Mouse (Mus musculus) kidney, adult 8-10 months (tissue): ENCODE results near the gene Cd300lf.

Source experiments
- DNase-seq, 2 experiments: peaks; one replicate each; pipeline ENCODE4 v3.0.0; 2022

The Cd300lf gene

GRCm38 (mm10) chr11:115104769-115105563 is 28.8 kb downstream of the Cd300lf start:
- DNase-seq: no peak

GRCm38 (mm10) chr11:115103470-115104413 is 30.1 kb downstream of the Cd300lf start:
- DNase-seq: no peak

- DNase-seq: no peak
These were observed 31.7 kb downstream of the Cd300lf start for GRCm38 (mm10) chr11:115102116-115102515.

DNA sequence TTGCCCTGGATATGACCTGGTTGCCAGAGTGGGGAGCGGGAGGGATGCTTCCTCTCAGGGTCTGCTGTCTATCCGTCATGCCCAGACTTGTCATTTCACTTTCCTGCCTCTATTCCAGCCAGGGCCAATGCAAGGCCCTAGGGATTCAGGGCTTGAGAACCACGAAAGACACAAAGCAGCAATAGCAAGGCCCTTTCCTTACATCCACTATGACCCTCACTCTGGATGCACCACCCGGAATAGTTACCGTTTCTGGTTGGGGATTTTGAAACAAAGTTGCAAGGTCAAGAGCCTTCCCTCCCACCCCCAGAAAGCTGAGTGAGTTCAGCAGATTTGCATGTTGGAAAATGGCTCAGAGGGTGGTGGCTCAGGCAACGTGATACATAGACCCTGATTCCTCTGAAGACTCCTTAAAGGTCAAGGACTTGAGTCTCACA is 32.2 kb downstream of the Cd300lf start:
- no peak for DNase-seq

- no peak for DNase-seq
These were observed 33.1 kb downstream of the Cd300lf start for GRCm38 (mm10) chr11:115100741-115101140.

- no peak for DNase-seq
These were observed 33.7 kb downstream of the Cd300lf start for GRCm38 (mm10) chr11:115100032-115100621.

DNA sequence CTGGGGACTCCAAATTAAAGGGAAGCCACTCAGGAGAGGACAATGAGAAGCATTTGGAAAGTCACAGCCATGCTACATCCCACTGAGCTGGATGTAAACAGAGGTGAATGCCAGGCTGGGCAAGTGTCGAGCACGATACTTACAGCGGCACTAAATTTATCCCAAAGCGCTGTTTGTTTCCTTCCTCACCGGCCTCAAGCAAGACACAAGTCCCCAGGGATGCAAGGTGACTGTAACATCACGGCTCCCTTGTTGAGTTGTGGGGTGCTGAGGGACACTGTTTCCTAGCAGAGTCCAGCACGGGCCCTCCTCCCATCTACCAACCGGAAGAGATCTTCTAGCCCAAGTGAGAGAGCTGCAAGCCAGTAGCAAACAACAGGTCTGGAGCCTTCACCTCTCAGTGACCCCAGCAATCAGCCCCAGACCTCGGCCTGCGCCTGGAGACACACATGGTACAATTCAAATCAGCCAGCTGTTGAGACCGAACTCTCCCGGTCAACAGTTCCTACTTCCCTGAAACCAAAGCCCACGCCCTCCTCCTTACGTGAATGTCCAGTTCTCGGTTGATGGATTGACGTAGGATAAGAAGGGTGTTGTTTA is 34.5 kb downstream of the Cd300lf start:
- no peak for DNase-seq

DNA sequence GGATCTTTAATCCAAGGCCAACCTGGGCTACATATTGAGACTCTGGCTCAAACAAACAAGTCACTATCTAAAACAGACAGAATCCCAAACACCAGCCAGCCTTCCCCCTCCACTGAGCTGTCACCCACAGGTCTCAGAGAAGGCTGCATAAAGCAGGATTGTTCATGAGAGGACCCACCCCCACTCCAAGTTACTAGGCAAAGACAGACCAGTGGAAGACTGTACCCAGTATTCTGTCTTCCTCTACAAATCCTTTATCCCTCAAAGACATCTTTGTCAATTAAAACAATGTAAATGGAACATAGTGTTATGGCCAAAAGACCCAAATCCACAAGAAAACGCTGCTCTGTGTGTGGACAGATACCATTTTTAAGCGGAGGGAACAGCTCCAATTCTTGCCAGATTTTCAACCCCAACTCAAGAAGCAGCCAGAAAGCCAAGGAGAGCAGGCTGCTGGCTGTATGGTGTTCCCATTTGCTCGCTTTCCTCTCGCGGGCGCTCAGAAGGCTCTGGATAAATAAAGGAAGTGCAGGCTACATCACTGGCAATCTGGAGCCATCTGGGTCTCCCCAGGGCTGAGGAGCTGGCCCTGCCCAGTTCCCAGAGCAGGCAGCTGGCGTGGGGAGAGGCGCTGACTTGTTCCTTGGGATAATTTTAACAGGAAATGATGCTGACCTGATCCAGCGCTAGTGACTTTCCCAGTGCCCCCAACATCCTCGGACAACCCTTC is 35.4 kb downstream of the Cd300lf start:
- no peak for DNase-seq

DNA sequence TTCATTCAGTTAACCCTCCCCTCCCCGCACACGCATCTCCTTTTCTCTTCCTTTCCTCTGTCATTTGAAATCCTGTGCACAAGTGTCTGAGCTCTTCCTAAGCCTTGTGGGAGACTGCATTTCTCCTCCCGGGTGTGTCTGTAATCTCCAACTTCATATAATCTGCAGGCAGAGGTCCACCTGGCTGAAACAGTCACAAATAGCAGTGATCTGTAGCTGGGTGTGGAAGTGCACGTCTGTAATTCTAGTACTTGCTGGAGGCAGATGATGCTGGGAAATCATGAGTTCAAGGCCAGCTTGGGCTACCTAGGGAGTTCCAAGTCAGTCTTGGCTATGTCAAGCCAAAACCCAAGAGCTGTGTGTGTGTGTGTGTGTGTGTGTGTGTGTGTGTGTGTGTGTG is 41.7 kb downstream of the Cd300lf start:
- no peak for DNase-seq

GRCm38 (mm10) chr11:115091362-115091901 is 42.4 kb downstream of the Cd300lf start, which contains the start of gene Rab37:
Gene Rab37, plus strand, starts transcription at chr11:115091431.
- no peak for DNase-seq

DNA sequence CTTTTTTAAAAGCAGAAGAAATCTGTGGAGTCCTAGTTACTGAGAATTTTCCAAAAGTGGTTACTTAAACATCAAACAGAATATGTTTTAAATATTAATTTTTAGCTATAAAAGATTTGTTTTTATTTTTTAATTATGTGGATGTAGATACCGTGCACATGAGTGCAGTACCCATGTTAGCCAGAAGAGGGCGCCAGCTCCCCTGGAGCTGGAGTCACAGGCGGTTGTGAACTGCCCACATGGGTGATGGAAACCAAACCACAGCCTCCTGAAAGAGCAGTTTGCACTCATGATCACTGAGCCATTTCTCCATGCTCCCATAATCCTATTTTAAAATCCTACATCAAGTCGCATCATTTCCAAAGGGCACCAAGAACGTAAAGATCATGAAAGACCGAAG is 43.9 kb downstream of the Cd300lf start:
- DNase-seq: no peak

DNA sequence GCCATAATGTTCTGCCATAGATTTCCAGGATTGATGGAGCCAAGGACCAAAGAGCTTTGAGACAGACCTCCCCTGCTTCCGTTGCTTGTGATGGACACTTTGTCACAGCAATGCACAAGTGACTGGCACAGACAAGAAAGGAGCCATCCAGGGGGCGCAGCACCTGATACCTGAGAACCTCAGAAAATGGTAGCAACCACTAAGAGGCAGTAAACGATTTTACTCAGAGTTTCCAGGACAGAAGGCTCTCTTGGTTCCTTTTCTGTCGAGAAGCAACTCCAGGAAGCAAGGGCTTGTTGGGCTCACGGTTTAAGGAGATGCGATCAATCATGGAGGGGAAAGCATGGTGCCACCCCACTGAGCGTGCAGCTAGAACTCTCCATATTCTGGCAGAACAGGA is 47.6 kb downstream of the Cd300lf start:
- no peak for DNase-seq

DNA sequence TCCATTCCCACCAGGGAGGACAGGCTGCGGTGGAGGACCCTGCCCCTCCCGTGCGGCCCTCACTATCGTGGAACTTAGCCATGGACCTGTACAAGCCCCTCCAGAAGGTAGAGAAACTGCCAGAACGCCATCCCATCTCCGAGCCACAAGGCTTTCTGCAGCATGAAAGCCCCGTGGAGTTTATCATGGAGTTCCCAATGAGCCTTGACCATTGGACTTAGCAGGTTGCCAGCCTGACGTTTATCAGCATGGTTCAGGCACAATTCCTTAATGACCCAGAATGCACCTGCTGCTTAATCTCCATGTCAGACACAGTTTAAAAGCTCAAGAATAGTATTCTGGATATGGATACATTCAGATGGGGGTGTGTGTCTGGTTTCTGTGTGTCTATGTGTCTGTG is 48.7 kb downstream of the Cd300lf start:
- DNase-seq: no peak

DNA sequence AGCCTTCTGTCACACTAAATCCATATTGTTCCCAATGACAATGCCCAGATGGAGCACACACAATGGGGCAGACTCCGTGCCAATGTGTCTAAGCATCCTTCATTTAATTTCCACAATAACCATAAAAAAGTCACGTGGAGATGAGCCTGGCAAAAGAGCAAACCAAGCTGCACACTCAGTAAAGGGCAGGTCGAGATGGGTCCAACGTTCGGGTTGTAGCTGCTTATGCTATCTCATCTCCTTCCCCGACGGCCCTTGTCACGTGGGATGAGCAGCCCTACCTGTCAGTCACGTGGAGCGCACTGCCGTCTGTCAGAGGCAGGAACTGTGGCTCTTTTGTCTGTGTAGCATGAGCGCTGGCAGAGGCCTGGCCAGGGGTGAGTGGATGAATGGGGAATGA is 49.2 kb downstream of the Cd300lf start:
- no peak for DNase-seq

DNA sequence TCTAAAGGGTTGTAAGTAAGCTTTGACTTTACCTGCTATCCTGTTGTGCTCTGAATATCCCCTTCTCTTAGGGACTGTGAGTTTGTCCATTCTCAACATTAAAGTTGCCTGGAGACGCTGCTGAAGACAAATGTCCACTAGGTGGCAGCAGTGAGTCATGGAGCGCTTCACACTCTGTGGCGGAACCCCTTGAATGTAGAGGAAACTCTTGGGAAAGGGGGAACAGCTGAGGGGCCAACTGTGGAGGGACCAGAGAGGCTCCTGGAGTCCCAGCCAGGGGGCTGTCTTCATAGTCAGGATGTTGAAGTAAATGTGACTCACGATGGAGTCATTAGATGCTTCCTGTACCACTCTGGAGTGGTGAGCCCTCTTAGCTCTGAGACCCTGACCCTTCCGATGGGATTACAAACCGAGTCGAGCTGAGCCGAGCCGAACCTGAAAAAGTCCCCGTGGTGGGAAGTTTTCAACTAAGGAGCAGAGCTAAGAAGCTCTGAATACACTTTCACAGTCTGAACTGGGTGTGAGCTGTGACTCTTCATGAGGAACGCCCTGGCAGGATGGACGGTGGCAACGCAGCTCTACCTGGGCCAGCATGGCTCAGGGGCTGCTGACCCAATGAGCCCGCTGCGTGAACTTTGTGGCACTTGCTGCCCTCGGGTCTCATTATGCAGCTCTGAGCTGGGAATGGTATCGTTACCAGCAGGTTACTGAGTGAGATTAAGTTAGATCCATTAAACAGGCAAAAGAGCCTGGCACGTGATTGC is 50.2 kb downstream of the Cd300lf start:
- peak; percentile 18 to 66 for DNase-seq

- DNase-seq: no peak
These were observed 51.6 kb downstream of the Cd300lf start for GRCm38 (mm10) chr11:115082196-115082595.

GRCm38 (mm10) chr11:115081373-115081772 is 52.4 kb downstream of the Cd300lf start:
- no peak for DNase-seq

GRCm38 (mm10) chr11:115080886-115081285 is 52.9 kb downstream of the Cd300lf start:
- DNase-seq: peak; percentile 29 to 58

- no peak for DNase-seq
These were observed 55.1 kb downstream of the Cd300lf start for GRCm38 (mm10) chr11:115078680-115079079.

GRCm38 (mm10) chr11:115077436-115077835 is 56.4 kb downstream of the Cd300lf start:
- DNase-seq: no peak

- no peak for DNase-seq
These were observed 57.9 kb downstream of the Cd300lf start for GRCm38 (mm10) chr11:115075859-115076258.
